Mouse (Mus musculus): ENCODE data around the gene Allc. TPM values are rescaled to one million over a fixed set of nuclear protein-coding genes. Genes with fewer than 3 reads are reported as not detected.

The Allc gene
- polyA plus RNA-seq, 1 experiment: not detected

- TF ChIP-seq CTCF (IDR thresholded peaks at IDR 0.05; ENCODE audit: borderline replicate concordance, insufficient read depth, low read length): no peak
- no peak for TF ChIP-seq POLR2A (IDR thresholded peaks at IDR 0.05; ENCODE audit: low read depth, low read length)
- Histone ChIP-seq H3K4me1 (ENCODE audit: control insufficient read depth, insufficient read depth, low read length) (no peaks in the 10 kb centered on the region), H3K4me3 (ENCODE audit: insufficient read depth, low read length) (no peak overlapping the region), H3K27ac (ENCODE audit: insufficient read depth, low read length) (no peak overlapping the region)
Measured at GRCm38 (mm10) chr12:28614401-28614800, 32.1 kb upstream of the Allc start.

DNA sequence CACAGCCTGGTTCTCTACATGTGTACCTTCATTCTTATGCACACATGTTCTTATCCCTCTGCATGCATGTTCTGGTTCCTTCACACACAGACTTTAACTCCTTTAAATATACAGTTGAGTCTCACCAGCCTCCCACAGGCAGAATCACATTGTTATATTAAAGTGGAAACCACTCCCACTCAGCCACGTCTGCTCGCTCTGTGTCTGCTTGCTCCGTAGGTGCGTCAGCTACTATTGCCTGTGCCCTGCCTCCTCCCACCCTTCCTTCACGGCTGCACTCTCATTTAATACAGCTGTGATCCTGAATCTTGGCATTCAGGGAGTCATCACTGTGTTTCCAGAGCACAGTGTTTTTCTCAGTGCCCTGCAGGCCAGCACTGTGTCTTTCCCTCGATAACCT is 30.1 kb upstream of the Allc start:
- Histone ChIP-seq H3K4me1 (ENCODE audit: control insufficient read depth, insufficient read depth, low read length) (no peaks in the 10 kb centered on the region), H3K4me3 (ENCODE audit: insufficient read depth, low read length) (no peak overlapping the region), H3K27ac (ENCODE audit: insufficient read depth, low read length) (no peak overlapping the region)
- TF ChIP-seq POLR2A (IDR thresholded peaks at IDR 0.05; ENCODE audit: low read depth, low read length): no peak
- no peak for TF ChIP-seq CTCF (IDR thresholded peaks at IDR 0.05; ENCODE audit: borderline replicate concordance, insufficient read depth, low read length)

DNA sequence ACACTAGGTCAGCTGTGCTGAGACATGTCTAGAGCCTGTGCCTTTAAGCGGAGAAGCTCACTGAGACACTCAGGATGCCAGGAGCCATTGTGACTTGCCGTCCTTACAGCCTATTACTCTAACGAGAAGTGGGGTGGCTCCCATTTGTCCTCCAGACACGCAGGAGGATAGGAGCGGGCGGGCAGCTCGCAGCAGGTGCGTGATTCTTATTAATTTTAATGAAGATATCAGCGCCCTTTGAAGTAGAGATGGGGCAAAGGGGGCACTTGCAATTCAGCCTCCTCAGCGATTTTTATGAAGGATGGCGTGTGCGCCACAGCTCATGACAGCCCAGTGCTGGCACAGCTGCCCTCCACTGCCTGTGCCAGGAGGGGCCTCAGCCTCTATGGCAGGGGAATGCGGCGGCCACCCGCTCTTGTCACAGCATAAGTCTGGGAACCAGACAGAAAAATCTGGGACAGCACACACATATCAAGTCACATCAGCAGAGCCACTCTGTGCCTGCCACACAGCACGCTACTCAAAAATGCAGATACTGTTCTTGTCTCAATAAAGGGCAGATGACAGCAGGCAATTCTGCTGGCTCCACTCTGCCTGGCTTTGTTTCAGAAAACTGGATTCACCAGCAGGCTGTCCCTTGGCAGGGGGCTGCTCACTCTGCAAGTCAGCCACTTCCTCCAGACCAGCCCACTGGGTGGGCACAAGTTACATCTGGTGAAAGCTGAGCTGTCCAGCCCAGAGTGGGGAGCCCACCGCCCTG is 25.4 kb upstream of the Allc start:
- Histone ChIP-seq H3K27ac (ENCODE audit: insufficient read depth, low read length) (no peak overlapping the region), H3K4me3 (ENCODE audit: insufficient read depth, low read length) (no peak overlapping the region), H3K4me1 (ENCODE audit: control insufficient read depth, insufficient read depth, low read length) (no peaks in the 10 kb centered on the region)
- TF ChIP-seq POLR2A (IDR thresholded peaks at IDR 0.05; ENCODE audit: low read depth, low read length) (no peak), CTCF (IDR thresholded peaks at IDR 0.05; ENCODE audit: borderline replicate concordance, insufficient read depth, low read length) (no peak)

- Histone ChIP-seq H3K4me1 (ENCODE audit: control insufficient read depth, insufficient read depth, low read length) (no peaks in the 10 kb centered on the region), H3K4me3 (ENCODE audit: insufficient read depth, low read length) (no peak overlapping the region), H3K27ac (ENCODE audit: insufficient read depth, low read length) (no peak overlapping the region)
- TF ChIP-seq CTCF (IDR thresholded peaks at IDR 0.05; ENCODE audit: borderline replicate concordance, insufficient read depth, low read length): no peak
- TF ChIP-seq POLR2A (IDR thresholded peaks at IDR 0.05; ENCODE audit: low read depth, low read length): no peak
Measured at GRCm38 (mm10) chr12:28603494-28603893, 21.2 kb upstream of the Allc start.

- Histone ChIP-seq H3K4me1 (ENCODE audit: control insufficient read depth, insufficient read depth, low read length) (no peaks in the 10 kb centered on the region), H3K4me3 (ENCODE audit: insufficient read depth, low read length) (no peak overlapping the region), H3K27ac (ENCODE audit: insufficient read depth, low read length) (no peak overlapping the region)
- TF ChIP-seq CTCF (IDR thresholded peaks at IDR 0.05; ENCODE audit: borderline replicate concordance, insufficient read depth, low read length) (no peak), POLR2A (IDR thresholded peaks at IDR 0.05; ENCODE audit: low read depth, low read length) (no peak)
Measured at GRCm38 (mm10) chr12:28602259-28602658, 19.9 kb upstream of the Allc start.

GRCm38 (mm10) chr12:28598526-28598991 is 16.2 kb upstream of the Allc start:
- no peak for TF ChIP-seq CTCF (IDR thresholded peaks at IDR 0.05; ENCODE audit: borderline replicate concordance, insufficient read depth, low read length)
- no peak for TF ChIP-seq POLR2A (IDR thresholded peaks at IDR 0.05; ENCODE audit: low read depth, low read length)
- Histone ChIP-seq H3K4me3 (ENCODE audit: insufficient read depth, low read length) (no peak overlapping the region), H3K4me1 (ENCODE audit: control insufficient read depth, insufficient read depth, low read length) (no peaks in the 10 kb centered on the region)

DNA sequence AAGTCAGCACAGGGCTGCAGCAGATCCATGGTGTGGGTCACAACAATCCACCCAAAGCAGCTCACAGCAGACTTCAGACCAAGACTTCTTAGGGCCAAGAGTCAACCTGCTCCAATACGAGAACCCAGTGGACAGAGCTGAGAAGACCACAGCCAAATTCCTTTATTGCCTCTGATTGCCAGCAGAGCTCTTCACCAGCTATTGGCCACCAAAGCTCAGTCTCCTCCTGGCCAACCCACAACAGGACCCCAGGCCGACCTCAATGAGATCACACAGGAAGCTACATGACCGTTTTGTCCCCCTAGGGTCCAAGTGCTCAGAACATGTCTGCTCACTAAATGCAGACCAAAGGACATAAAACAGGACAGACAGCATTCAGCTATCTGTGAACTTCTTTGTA is 15.8 kb upstream of the Allc start:
- no peak for TF ChIP-seq CTCF (IDR thresholded peaks at IDR 0.05; ENCODE audit: borderline replicate concordance, insufficient read depth, low read length)
- no peak for TF ChIP-seq POLR2A (IDR thresholded peaks at IDR 0.05; ENCODE audit: low read depth, low read length)

More at GRCm38 (mm10) chr12:28598526-28598991, 16.2 kb upstream of the Allc start:
- no peak overlapping the region for H3K27ac ChIP-seq (ENCODE audit: insufficient read depth, low read length)

GRCm38 (mm10) chr12:28597699-28598098 is 15.4 kb upstream of the Allc start:
- H3K27ac ChIP-seq (ENCODE audit: insufficient read depth, low read length): no peak overlapping the region
- H3K4me3 ChIP-seq (ENCODE audit: insufficient read depth, low read length): no peak overlapping the region
- H3K4me1 ChIP-seq (ENCODE audit: control insufficient read depth, insufficient read depth, low read length): no peaks in the 10 kb centered on the region
- TF ChIP-seq CTCF (IDR thresholded peaks at IDR 0.05; ENCODE audit: borderline replicate concordance, insufficient read depth, low read length) (no peak), POLR2A (IDR thresholded peaks at IDR 0.05; ENCODE audit: low read depth, low read length) (no peak)

More for the DNA sequence above, 15.8 kb upstream of the Allc start:
- H3K27ac ChIP-seq (ENCODE audit: insufficient read depth, low read length): no peak overlapping the region
- no peaks in the 10 kb centered on the region for H3K4me1 ChIP-seq (ENCODE audit: control insufficient read depth, insufficient read depth, low read length)
- no peak overlapping the region for H3K4me3 ChIP-seq (ENCODE audit: insufficient read depth, low read length)

GRCm38 (mm10) chr12:28596851-28597250 is 14.5 kb upstream of the Allc start:
- Histone ChIP-seq H3K4me3 (ENCODE audit: insufficient read depth, low read length) (no peak overlapping the region), H3K27ac (ENCODE audit: insufficient read depth, low read length) (no peak overlapping the region), H3K4me1 (ENCODE audit: control insufficient read depth, insufficient read depth, low read length) (no peaks in the 10 kb centered on the region)
- TF ChIP-seq POLR2A (IDR thresholded peaks at IDR 0.05; ENCODE audit: low read depth, low read length): no peak

GRCm38 (mm10) chr12:28590428-28590827 is 8.1 kb upstream of the Allc start:
- TF ChIP-seq CTCF (IDR thresholded peaks at IDR 0.05; ENCODE audit: borderline replicate concordance, insufficient read depth, low read length): no peak
- no peaks in the 10 kb centered on the region for H3K4me1 ChIP-seq (ENCODE audit: control insufficient read depth, insufficient read depth, low read length)
- no peak overlapping the region for H3K4me3 ChIP-seq (ENCODE audit: insufficient read depth, low read length)
- no peak overlapping the region for H3K27ac ChIP-seq (ENCODE audit: insufficient read depth, low read length)

Measured in embryonic fibroblast, embryonic 13.5 days (primary cell).